Mouse (Mus musculus): ENCODE results near the gene Spryd7.

DNA sequence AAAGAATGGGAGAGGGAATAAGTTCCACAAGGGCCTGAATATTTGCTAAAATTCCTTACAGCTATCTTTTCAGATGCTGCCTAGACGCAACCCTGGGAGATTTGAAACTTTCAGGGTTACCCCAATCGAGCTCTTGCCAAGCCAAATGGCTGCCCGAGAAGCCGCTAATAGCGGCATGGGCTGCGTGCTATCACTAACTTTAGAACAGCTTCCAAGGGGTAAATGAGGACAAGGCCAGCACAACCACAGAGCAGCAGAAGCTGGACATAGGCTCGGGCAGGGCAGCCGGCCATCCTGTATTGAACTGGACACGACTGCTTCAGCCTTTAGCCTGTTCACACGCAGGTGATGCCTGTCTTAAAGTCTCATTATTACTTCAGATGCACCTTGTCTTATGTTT lies 18.4 kb upstream of the Spryd7 start:
- TF ChIP-seq CTCF (IDR thresholded peaks at IDR 0.05; ENCODE audit: low read depth), result no peak
- TF ChIP-seq EP300 (IDR thresholded peaks at IDR 0.05; ENCODE audit: low read depth), result no peak
